Mouse (Mus musculus) spleen, postnatal 4 days (tissue): Measurements from ENCODE around the gene Vmn1r10.

Experiments used
- DNase-seq, 2 experiments: peaks; one replicate each; pipeline ENCODE4 v3.0.0; 2022; ENCODE audit warnings: low spot score in 2 of 2

Vmn1r10 gene

DNA sequence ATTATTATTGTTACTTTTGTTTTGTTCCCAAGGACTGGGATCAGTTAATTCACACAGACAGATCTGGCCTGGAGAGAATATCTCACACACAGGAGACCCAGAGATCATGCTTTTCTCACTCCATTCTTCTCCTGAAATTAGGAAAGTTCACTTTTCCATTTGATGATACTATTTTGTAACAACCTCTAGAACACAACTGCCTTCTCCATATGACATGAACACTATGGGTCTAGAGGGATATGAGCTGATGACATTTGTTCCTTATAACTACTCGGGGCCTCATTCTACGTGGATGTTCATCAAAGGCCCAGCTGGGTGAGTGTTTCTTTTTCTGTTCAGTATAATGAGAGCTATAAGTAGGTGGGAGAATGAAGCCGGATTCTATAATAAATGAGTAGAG, at the start of gene Vmn1r10:
TSS of gene Vmn1r10 (plus strand) at position 301 of the 400 bp plus-strand sequence.
- no peak for DNase-seq

DNA sequence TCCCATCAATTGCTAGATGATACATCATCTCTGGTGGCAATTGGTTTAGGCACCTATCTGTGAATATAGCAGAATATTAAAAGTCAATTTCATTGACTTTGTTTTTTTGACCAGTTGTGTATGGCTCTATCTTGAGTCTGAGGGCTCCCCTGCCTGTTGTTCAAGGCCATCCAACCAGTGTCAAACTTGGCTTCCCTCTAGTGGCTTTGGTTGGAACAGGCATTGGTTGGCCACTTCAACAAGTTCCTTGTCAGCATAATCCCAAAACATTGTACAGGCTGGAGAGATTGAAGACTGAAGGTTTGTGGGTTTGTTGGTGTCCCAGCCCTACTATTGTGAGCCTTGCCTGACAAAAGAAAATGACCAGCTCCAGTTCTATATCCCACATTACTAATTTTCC, 45.5 kb upstream of the Vmn1r10 start:
- DNase-seq: no peak

DNA sequence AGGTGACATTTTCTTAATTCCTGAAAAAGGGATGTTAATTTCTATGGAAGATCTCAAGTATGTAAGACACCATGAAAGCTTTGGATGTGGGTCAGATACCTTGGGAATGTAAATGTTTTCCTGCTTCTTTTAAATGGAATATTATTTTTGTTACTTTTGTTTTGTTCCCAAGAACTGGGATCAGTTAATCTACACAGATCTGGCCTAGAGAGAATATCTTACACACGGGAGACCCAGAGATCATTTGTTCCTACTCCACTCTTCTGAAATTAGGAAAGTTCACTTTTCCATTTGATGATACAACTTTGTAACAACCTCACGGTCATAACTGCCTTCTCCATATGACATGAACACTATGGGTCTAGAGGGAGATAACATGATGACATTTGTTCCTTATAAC, 42.8 kb upstream of the Vmn1r10 start, which contains the start of gene Vmn1r9:
TSS of gene Vmn1r9 (plus strand) at position 301 of the 400 bp plus-strand sequence.
- no peak for DNase-seq

DNA sequence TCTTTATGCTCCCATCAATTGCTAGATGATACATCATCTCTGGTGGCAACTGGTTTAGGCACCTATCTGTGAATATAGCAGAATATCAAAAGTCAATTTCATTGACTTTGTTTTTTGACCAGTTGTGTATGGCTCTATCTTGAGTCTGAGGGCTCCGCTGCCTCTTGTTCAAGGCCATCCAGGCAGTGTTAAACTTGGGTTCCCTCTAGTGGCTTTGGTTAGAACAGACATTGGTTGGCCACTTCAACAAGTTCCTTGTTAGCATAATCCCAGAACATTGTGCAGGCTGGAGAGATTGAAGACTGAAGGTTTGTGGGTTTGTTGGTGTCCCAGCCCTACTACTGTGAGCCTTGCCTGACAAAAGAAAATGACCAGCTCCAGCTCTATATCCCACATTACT, 2.9 kb upstream of the Vmn1r10 start:
- no peak for DNase-seq

DNA sequence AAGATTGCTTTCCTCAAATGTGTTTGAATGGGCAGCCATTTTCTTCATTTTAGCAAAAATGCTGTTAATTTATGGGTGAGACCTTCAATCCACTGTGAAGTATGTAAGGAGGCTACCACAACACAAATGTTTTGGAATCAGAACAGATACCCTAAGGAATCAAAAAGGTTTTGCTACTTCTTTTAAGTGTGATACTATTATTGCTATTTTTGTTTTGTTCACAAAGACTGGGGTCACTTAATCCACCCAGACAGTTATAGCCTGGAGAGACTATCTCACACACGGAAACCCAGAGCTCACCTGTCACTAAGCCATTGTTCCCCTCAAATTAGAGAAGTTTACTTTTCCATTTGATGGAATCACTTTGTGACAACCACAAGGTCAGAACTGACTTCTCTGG, 23.9 kb downstream of the Vmn1r10 start, which contains the start of gene Vmn1r11:
TSS of gene Vmn1r11 (plus strand) at position 301 of the 400 bp plus-strand sequence.
- DNase-seq: no peak

DNA sequence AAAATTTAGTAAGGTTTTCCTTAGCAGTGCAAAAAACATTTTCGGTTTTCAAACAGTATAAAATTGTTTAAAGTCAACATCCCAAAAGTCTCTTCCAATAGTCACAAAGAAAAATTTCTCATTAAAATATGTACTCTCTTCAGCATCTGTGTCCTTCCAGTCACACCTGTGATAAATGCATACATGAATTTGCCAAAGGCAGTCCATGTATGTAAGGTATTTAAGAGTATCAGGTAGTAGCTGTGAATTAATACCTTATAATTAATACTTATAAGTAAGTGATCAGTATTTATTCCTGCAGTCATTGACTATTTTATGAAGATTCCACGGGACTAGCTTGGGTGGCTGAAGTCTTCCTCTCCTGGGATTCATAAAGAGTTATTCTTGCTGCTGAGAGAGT, 47.4 kb downstream of the Vmn1r10 start, which contains the start of gene Vmn1r12:
TSS of gene Vmn1r12 (plus strand) at position 301 of the 400 bp plus-strand sequence.
- no peak for DNase-seq
